Mouse (Mus musculus) mouse embryonic stem cell (cell line): ENCODE results near the gene Gm13272.
"Not testable (repeated sequence)": the region's sequence is repeated elsewhere in the genome, so short reads cannot be mapped to it uniquely, and the experiment has no call there.

Experiments used
- in situ Hi-C, 2 experiments: fragments of 300-500 bp; cut with MboI; formaldehyde crosslinking; loops; 1 replicate in 1 of 2; 3 replicates in 1 of 2; pipeline ENCODE4 v1.14.3; 2019 to 2020; ENCODE audit warnings: low sequenced_read_pairs in 2 of 2, low pct_unique_long_range_greater_than_20kb in 1 of 2, mixed read lengths in 1 of 2; ENCODE audit not compliant: unreplicated experiment in 1 of 2

The Gm13272 gene

GRCm38 (mm10) chr4:88779550-88779949 is at the start of gene Gm13272:
Gene Gm13272, plus strand, starts transcription at chr4:88779850.
- in situ Hi-C loops = not testable (repeated sequence)

- in situ Hi-C loops = no loop called here
Measured at GRCm38 (mm10) chr4:88738480-88738879, 41.2 kb upstream of the Gm13272 start.

DNA sequence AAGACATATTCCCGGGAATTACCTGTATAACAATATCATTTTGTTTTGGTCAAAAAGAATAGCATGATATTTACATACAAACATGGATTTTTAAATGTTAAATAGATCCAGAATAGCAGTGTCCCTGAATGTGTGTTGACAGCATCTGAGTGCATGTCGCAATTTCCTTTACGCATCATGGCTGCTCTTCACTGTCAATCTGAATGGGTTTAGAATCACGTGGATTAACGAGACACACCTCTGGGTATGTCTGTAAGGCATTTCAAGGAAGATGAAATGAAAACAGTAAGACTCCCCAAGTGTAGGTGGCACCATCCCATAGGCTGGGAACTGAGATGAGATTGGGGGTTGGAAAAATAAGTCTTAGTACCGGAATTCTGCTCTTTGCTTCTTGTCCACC is 40.6 kb upstream of the Gm13272 start:
- in situ Hi-C loops = no loop called here

GRCm38 (mm10) chr4:88741426-88741825 is 38.2 kb upstream of the Gm13272 start:
- in situ Hi-C loops = no loop called here

GRCm38 (mm10) chr4:88742771-88743371 is 36.8 kb upstream of the Gm13272 start:
- in situ Hi-C loops = no loop called here

GRCm38 (mm10) chr4:88744207-88744606 is 35.4 kb upstream of the Gm13272 start:
- in situ Hi-C loops = no loop called here

DNA sequence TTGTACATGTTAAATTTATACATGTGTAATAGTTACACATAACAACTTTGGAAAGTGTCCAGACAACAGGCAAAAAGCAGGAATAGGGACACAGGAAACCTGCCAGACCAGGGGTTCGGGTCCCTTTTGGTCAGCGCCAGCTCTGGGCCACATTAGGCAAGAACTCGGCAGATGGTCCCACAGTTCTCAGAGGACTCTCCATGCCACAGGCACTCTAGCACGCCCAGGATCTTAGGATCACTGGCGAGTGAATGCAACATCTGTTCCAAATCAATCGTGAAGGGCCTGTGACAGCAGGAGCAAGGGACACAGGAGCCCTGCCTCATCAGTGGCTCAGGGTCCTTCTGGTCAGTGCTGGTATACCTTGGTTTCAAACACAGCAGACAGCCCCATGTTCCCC is 29.7 kb upstream of the Gm13272 start:
- in situ Hi-C loops = no loop called here

DNA sequence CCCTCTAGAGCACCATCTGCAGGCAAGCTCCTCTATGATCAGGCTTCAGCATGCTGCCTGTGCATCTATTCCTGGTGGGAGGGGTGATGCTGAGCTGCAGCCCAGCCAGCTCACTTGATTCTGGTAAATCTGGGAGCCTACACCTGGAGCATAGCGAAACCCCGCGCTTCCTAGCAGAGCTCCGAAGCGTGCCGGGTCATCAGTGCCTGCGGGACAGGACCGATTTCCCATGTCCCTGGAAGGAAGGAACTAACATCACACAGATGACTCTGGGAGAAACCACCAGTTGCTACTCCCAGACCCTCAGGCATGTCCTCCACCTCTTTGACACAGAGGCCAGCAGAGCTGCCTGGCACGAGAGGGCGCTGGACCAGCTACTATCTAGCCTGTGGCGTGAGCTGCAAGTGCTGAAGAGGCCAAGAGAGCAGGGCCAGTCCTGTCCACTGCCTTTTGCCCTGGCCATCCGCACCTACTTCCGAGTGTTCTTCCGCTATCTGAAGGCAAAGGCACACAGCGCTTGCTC is 24.8 kb upstream of the Gm13272 start, which contains the start of gene Gm13271:
Gene Gm13271 (plus strand): TSS at position 51 of the 523 bp plus-strand sequence.
- in situ Hi-C loops = not testable (repeated sequence)

- in situ Hi-C loops = not testable (repeated sequence)
Measured at GRCm38 (mm10) chr4:88756581-88757513, 22.8 kb upstream of the Gm13272 start.

- in situ Hi-C loops = not testable (repeated sequence)
Measured at GRCm38 (mm10) chr4:88757628-88758031, 22.0 kb upstream of the Gm13272 start.

DNA sequence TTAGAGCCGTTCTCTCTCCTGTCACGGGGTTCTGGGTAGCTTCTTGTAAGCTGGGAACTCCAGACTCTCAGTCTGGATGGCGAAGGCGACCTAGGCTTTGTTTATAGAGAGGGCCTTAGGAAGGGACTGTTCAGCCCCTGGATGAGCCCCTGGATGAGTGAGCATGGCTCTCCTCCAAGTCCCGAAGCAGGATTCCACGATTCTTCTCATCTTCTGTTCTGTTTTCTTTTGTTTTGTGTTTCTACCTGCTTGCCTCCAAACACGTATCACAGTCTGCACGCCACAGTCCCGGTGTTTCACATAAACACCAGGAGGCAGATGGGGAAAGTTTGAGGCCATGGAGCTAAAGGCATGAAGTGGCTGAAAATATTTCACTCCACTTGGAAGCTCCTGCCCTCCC is 20.9 kb upstream of the Gm13272 start:
- in situ Hi-C loops = not testable (repeated sequence)

DNA sequence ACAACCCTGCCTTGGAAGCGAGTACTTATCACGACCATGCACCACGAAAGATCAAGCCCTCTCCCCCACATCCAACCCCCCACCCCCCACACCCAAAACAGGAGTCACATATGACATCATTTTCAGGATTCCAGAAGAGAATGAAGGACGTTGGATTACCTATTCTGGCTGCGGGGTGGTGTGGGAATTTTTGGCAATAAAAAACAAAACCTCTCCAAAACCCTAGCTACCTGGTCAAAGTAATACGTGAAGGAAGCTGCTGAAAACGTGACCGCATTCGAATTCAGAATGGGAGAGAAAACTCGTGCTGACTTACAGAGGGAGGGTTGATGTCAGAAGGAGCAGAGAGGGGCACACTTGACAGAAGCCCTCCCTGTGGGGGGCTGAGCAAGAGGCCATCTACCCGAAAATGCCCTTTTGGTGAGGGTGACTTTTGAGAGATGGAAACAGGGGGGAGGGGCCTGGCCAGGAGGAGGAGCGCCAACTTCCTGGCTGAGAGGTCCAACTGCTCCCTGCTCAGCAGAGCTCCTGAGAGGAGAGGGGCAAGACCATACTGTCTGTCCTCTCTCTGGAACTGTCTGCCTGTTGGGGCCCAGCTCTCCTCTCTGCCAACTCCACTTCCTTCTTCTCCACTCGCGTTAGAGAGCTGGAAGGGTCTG is 19.9 kb upstream of the Gm13272 start, which contains the start of gene Gm13283:
Gene Gm13283 (plus strand): TSS at position 510 of the 659 bp plus-strand sequence.
- in situ Hi-C loops = not testable (repeated sequence)

- in situ Hi-C loops = not testable (repeated sequence)
Measured at GRCm38 (mm10) chr4:88760431-88760830, 19.2 kb upstream of the Gm13272 start.

DNA sequence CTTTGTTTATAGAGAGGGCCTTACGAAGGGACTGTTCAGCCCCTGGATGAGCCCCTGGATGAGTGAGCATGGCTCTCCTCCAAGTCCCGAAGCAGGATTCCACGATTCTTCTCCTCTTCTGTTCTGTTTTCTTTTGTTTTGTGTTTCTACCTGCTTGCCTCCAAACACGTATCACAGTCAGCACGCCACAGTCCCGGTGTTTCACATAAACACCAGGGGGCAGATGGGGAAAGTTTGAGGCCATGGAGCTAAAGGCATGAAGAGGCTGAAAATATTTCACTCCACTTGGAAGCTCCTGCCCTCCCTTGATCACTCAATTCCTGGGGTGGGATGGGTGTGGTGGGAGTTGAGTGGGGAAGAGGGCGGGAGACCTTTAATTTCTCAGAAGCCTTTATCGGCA is 17.9 kb upstream of the Gm13272 start:
- in situ Hi-C loops = not testable (repeated sequence)

DNA sequence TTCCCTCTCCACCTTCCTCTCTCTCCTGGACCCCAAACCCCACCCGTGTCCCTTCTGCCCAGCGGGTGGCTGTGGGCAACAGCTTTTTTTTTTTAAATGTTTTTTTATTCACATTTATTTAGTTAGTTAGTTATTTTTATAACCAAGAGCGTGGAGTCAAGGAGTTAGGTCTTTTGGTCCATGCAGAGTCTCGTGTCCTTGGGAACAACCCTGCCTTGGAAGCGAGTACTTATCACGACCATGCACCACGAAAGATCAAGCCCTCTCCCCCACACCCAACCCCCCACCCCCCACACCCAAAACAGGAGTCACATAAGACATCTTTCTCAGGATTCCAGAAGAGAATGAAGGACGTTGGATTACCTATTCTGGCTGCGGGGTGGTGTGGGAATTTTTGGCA is 17.3 kb upstream of the Gm13272 start:
- in situ Hi-C loops = not testable (repeated sequence)

GRCm38 (mm10) chr4:88763384-88764018 is 16.1 kb upstream of the Gm13272 start:
- in situ Hi-C loops = not testable (repeated sequence)

GRCm38 (mm10) chr4:88773534-88773933 is 6.1 kb upstream of the Gm13272 start, which contains the start of gene Gm13290:
Gene Gm13290, plus strand, starts transcription at chr4:88773834.
- in situ Hi-C loops = not testable (repeated sequence)

- in situ Hi-C loops = not testable (repeated sequence)
Measured at GRCm38 (mm10) chr4:88776622-88777021, 3.0 kb upstream of the Gm13272 start, which contains the start of gene Gm13289. Gene Gm13289, plus strand, starts transcription at chr4:88776922.
